Mouse (Mus musculus): ENCODE measurements around the gene Thada. TPM values are rescaled to one million over a fixed set of nuclear protein-coding genes. Genes with fewer than 3 reads are reported as not detected.
"Not testable (repeated sequence)": the region's sequence is repeated elsewhere in the genome, so short reads cannot be mapped to it uniquely, and the experiment has no call there.

Thada gene
- polyA plus RNA-seq, 1 experiment from 2014 or later, result 1.6 TPM

DNA sequence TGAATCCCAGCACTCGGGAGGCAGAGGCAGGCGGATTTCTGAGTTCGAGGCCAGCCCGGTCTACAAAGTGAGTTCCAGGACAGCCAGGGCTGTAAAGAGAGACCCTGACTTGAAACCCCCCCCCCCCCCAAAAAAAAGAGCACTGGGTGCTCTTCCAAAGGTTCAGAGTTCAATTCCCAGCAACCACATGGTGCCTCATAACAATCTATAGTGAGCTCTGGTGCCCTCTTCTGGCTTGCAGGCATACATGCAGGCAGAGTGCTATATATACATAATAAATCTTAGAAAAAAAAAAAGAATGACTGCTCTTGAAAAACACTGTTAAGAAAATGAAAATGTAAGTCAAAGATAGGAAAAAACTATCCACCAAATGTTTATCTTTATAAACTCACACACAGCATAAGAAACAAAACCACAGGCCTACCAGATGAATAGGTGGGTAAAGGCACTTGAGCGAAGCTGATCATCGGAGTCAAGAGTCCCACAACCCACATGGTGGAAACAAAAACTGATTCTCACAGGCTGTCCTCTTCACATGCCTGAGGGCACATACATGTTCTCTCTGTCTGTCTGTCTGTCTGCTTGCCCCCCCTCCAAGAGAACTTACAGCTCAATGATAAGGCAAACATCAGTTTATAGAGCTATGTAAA lies 224.6 kb downstream of the Thada start:
- 92% methylated on average over 6 of the region's 6 CpGs for WGBS

DNA sequence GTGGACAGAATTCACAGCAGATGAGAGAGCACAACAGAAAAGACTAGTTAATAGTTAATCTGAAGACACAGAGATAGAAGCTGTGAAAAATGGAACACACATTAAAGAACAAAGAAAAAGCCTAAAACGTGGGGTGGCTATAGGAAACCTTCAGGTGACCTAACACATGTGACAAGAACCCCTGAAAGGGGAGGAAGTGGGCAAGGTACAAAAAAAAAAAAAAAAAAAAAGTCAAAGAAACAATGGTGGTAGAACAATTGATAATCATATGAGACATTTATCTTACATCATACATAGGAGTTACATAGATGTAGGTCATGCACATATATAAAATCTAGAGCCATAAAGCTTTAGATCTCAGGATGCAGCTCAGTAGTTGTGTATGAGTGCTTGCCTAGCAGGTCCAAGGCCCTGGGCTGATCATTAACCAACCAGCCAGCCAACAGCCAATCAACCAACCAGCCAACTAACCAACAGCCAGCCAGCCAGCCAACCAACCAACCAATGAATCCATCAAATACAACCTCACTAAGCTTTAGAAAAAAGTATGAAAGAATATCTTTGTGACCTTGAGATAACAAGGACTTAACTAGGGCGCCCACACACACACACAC lies 226.2 kb downstream of the Thada start:
- Histone ChIP-seq H3K36me3 (ENCODE audit: control insufficient read depth, insufficient read depth, low read length) (no peaks in the 10 kb centered on the region), H3K4me2 (replicated peaks; ENCODE audit: low read depth) (no peak overlapping the region), H3K9me3 (ENCODE audit: control insufficient read depth, low read length) (no peaks in the 10 kb centered on the region), H3K4me3 (ENCODE audit: low read depth, low read length) (no peak overlapping the region), H3K4me1 (replicated peaks; ENCODE audit: control insufficient read depth, insufficient read depth) (no peaks in the 10 kb centered on the region), H3K27me3 (ENCODE audit: control insufficient read depth, insufficient read depth, low read length) (no peaks in the 10 kb centered on the region), H3K27ac (replicated peaks) (no peak overlapping the region), H3K9ac (ENCODE audit: low read length) (no peak overlapping the region)
- ATAC-seq (ENCODE audit: low FRiP score, low TSS enrichment), result no peak
- TF ChIP-seq EP300 (optimal IDR thresholded peaks at IDR 0.05) (no peak), CTCF (IDR thresholded peaks at IDR 0.05; ENCODE audit: low read depth) (no peak)
- WGBS, result 76% methylated on average over 2 of the region's 2 CpGs
- DNase-seq (ENCODE audit: low spot score), result no peak

More for the DNA sequence above, 224.6 kb downstream of the Thada start:
- TF ChIP-seq EP300 (optimal IDR thresholded peaks at IDR 0.05) (no peak), CTCF (IDR thresholded peaks at IDR 0.05; ENCODE audit: low read depth) (peak; percentile 49)
- H3K9me3 ChIP-seq (ENCODE audit: control insufficient read depth, low read length), result no peaks in the 10 kb centered on the region
- no peak overlapping the region for H3K4me2 ChIP-seq (replicated peaks; ENCODE audit: low read depth)
- no peak overlapping the region for H3K9ac ChIP-seq (ENCODE audit: low read length)
- no peaks in the 10 kb centered on the region for H3K4me1 ChIP-seq (replicated peaks; ENCODE audit: control insufficient read depth, insufficient read depth)
- no peaks in the 10 kb centered on the region for H3K27me3 ChIP-seq (ENCODE audit: control insufficient read depth, insufficient read depth, low read length)
- H3K27ac ChIP-seq (replicated peaks), result no peak overlapping the region
- no peak for ATAC-seq (ENCODE audit: low FRiP score, low TSS enrichment)
- H3K4me3 ChIP-seq (ENCODE audit: low read depth, low read length), result no peak overlapping the region
- no peak for DNase-seq (ENCODE audit: low spot score)
- H3K36me3 ChIP-seq (ENCODE audit: control insufficient read depth, insufficient read depth, low read length), result no peaks in the 10 kb centered on the region

DNA sequence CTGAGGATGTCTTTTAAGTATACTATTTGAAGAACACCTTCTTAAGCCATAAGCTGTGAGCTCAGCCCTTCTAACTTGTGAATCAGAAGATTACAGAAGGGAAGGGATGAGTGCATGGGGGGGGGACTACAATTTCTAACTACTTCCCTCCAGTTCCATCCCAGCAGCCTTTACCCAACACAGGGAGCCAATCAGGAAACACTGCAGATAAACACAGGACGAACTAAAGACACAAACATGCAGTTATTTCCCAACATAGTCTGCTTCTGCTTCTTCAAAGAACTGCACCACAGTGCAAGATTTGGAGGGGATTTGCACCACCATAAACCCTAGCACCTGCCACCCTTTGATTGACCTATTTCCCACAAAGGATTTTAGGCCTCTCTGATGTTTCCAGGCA lies 227.8 kb downstream of the Thada start:
- Histone ChIP-seq H3K9ac (ENCODE audit: low read length) (no peak overlapping the region), H3K4me3 (ENCODE audit: low read depth, low read length) (no peak overlapping the region), H3K27ac (replicated peaks) (no peak overlapping the region), H3K36me3 (ENCODE audit: control insufficient read depth, insufficient read depth, low read length) (no peaks in the 10 kb centered on the region), H3K4me2 (replicated peaks; ENCODE audit: low read depth) (no peak overlapping the region), H3K27me3 (ENCODE audit: control insufficient read depth, insufficient read depth, low read length) (no peaks in the 10 kb centered on the region), H3K9me3 (ENCODE audit: control insufficient read depth, low read length) (no peaks in the 10 kb centered on the region), H3K4me1 (replicated peaks; ENCODE audit: control insufficient read depth, insufficient read depth) (no peaks in the 10 kb centered on the region)
- TF ChIP-seq EP300 (optimal IDR thresholded peaks at IDR 0.05), result no peak
- TF ChIP-seq CTCF (IDR thresholded peaks at IDR 0.05; ENCODE audit: low read depth), result no peak
- 64% methylated on average over 1 of the region's 1 CpGs for WGBS
- ATAC-seq (ENCODE audit: low FRiP score, low TSS enrichment), result no peak
- no peak for DNase-seq (ENCODE audit: low spot score)

DNA sequence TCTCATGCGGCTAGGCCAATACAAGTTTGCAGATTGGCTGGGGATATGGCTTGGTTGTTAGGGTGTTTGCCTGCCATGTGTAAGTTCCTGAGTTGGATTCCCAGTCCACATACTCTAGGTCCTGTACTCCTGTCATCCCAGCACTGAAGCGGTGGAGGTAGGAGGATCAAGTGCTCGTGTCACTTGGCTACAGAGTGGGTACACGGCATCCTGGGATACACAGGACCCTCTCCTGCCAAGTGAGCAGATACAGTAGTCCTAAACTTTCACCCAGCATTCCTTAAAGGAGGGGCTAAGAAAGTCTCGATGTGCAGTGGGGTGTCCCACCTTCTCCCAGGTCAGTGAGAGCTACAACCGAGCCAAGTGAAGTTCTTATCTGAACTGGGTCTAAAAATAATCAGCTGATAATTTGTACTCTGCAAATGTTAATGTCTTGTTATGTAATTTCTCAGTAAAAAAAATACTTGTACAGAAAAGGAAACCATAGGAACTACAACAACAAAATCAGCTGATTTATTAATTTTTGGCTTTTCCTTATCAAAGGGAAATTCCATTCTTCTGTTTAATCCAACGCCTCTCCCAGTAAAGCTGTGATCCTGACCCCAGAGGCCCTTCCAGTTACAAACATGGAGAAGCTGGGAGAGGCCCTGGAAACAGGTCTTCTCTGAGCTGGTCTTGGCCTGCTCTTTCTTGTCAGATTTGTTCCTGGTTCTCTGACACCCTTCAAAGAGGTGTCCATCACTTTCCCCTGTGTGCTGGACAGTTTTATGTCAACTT lies 229.0 kb downstream of the Thada start:
- WGBS, result 69% methylated on average over 7 of the region's 7 CpGs
- no peak for DNase-seq (ENCODE audit: low spot score)
- H3K4me2 ChIP-seq (replicated peaks; ENCODE audit: low read depth), result no peak overlapping the region
- no peaks in the 10 kb centered on the region for H3K9me3 ChIP-seq (ENCODE audit: control insufficient read depth, low read length)
- H3K4me3 ChIP-seq (ENCODE audit: low read depth, low read length), result no peak overlapping the region
- no peak for ATAC-seq (ENCODE audit: low FRiP score, low TSS enrichment)
- no peaks in the 10 kb centered on the region for H3K36me3 ChIP-seq (ENCODE audit: control insufficient read depth, insufficient read depth, low read length)
- H3K27me3 ChIP-seq (ENCODE audit: control insufficient read depth, insufficient read depth, low read length), result no peaks in the 10 kb centered on the region
- no peak overlapping the region for H3K9ac ChIP-seq (ENCODE audit: low read length)
- H3K27ac ChIP-seq (replicated peaks), result no peak overlapping the region
- H3K4me1 ChIP-seq (replicated peaks; ENCODE audit: control insufficient read depth, insufficient read depth), result no peaks in the 10 kb centered on the region
- TF ChIP-seq CTCF (IDR thresholded peaks at IDR 0.05; ENCODE audit: low read depth), result no peak
- TF ChIP-seq EP300 (optimal IDR thresholded peaks at IDR 0.05), result no peak

DNA sequence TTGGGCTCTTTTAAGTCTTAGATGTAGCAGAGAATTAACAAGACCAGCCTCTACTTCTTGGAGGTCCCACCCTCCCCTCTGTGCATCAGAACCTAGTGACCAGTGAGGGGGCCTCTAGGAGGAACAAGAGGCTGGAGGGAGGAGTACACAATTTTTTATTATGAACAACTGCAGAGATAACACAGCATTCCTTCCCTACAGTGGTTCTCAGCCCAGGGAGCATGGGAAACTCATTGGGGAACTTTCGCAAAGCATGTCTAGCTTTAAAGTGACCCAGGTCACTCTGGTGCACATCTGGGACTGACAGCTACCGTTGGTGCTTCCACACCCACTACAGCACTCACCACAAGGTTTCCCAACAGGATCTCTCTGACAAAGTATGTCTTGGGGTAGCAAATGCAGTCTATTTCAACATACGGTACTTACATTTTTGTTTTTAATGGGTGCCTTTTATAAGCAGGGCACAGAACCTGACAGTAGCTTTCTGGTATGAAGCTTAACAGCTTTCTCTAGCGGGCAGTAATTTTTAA lies 230.5 kb downstream of the Thada start:
- H3K9ac ChIP-seq (ENCODE audit: low read length), result no peak overlapping the region

DNA sequence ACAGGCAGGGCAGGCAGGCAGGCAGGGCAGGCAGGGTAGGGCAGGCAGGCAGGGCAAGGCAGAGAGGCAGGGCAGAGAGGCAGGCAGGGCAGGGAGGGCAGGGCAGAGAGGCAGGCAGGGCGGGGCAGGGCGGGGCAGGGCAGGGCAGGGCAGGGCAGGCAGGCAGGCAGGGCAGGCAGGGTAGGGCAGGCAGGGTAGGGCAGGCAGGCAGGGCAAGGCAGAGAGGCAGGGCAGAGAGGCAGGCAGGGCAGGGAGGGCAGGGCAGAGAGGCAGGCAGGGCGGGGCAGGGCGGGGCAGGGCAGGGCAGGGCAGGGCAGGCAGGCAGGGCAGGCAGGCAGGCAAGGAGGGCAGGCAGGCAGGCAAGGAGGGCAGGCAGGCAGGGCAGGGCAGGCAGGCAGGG lies 231.2 kb downstream of the Thada start:
- ATAC-seq (ENCODE audit: low FRiP score, low TSS enrichment), result peak; percentile 78
- not testable (repeated sequence) for H3K4me2 ChIP-seq (replicated peaks; ENCODE audit: low read depth); DNase-seq (ENCODE audit: low spot score); H3K4me1 ChIP-seq (replicated peaks; ENCODE audit: control insufficient read depth, insufficient read depth); H3K4me3 ChIP-seq (ENCODE audit: low read depth, low read length); H3K27me3 ChIP-seq (ENCODE audit: control insufficient read depth, insufficient read depth, low read length); H3K36me3 ChIP-seq (ENCODE audit: control insufficient read depth, insufficient read depth, low read length); H3K9me3 ChIP-seq (ENCODE audit: control insufficient read depth, low read length); H3K9ac ChIP-seq (ENCODE audit: low read length); H3K27ac ChIP-seq (replicated peaks)
- WGBS, result no CpG with 5 or more reads among the region's 4 CpGs

More for the DNA sequence above, 230.5 kb downstream of the Thada start:
- no peak for ATAC-seq (ENCODE audit: low FRiP score, low TSS enrichment)
- no peaks in the 10 kb centered on the region for H3K4me1 ChIP-seq (replicated peaks; ENCODE audit: control insufficient read depth, insufficient read depth)
- no peaks in the 10 kb centered on the region for H3K9me3 ChIP-seq (ENCODE audit: control insufficient read depth, low read length)
- H3K4me3 ChIP-seq (ENCODE audit: low read depth, low read length), result no peak overlapping the region
- H3K27me3 ChIP-seq (ENCODE audit: control insufficient read depth, insufficient read depth, low read length), result no peaks in the 10 kb centered on the region
- H3K27ac ChIP-seq (replicated peaks), result no peak overlapping the region
- 82% methylated on average over 4 of the region's 4 CpGs for WGBS
- no peak overlapping the region for H3K4me2 ChIP-seq (replicated peaks; ENCODE audit: low read depth)
- TF ChIP-seq EP300 (optimal IDR thresholded peaks at IDR 0.05) (no peak), CTCF (IDR thresholded peaks at IDR 0.05; ENCODE audit: low read depth) (no peak)
- H3K36me3 ChIP-seq (ENCODE audit: control insufficient read depth, insufficient read depth, low read length), result no peaks in the 10 kb centered on the region
- DNase-seq (ENCODE audit: low spot score), result no peak

All from stomach, postnatal 0 days (tissue).